Mouse (Mus musculus) hindbrain, embryonic 16.5 days (tissue): Measurements from ENCODE around the gene Mast4. TPM values are rescaled to one million over a fixed set of nuclear protein-coding genes. Genes with fewer than 3 reads are reported as not detected.
A peak's percentile ranks its signal among the peaks of the same experiment; 100 is the strongest.

Experiments used
- ATAC-seq: fragments of 200-750 bp; cut with Nextera tagmentation; 2 replicates; pipeline ENCODE4 v1.8.0; 2017; ENCODE audit warnings: moderate TSS enrichment, moderate library complexity
- H3K27ac ChIP-seq: fragments of 300-500 bp; sonication (generic); 2 replicates; pipeline ENCODE4 v1.5.1; 2014; ENCODE audit warnings: low read depth, mild to moderate bottlenecking, control low read depth, low read length, moderate library complexity
- H3K27me3 ChIP-seq: fragments of 300-500 bp; sonication (generic); replicated peaks from 2 replicates; pipeline ENCODE4 v1.6.1; 2014; ENCODE audit warnings: low read length; ENCODE audit not compliant: control insufficient read depth, insufficient read depth
- H3K36me3 ChIP-seq: fragments of 300-500 bp; sonication (generic); 2 replicates; pipeline ENCODE4 v1.6.1; 2014; ENCODE audit warnings: mild to moderate bottlenecking, low read length, moderate library complexity, mixed read lengths; ENCODE audit not compliant: control insufficient read depth, insufficient read depth
- H3K4me1 ChIP-seq: fragments of 300-500 bp; sonication (generic); 2 replicates; pipeline ENCODE4 v1.6.1; 2014; ENCODE audit warnings: low read depth, low read length; ENCODE audit not compliant: control insufficient read depth, insufficient read depth
- H3K4me2 ChIP-seq: fragments of 300-500 bp; sonication (generic); 2 replicates; pipeline ENCODE4 v1.6.1; 2014; ENCODE audit warnings: mild to moderate bottlenecking, low read length, control low read depth, moderate library complexity
- H3K4me3 ChIP-seq: fragments of 300-500 bp; sonication (generic); 2 replicates; pipeline ENCODE4 v1.5.1; 2014; ENCODE audit warnings: mild to moderate bottlenecking, low read length, control low read depth, moderate library complexity
- H3K9ac ChIP-seq: fragments of 300-500 bp; sonication (generic); 2 replicates; pipeline ENCODE4 v1.6.1; 2014; ENCODE audit warnings: low read depth, mild to moderate bottlenecking, control low read depth, low read length, moderate library complexity
- H3K9me3 ChIP-seq: fragments of 300-500 bp; sonication (generic); 2 replicates; pipeline ENCODE4 v1.6.1; 2014; ENCODE audit warnings: mild to moderate bottlenecking, low read length, moderate library complexity; ENCODE audit not compliant: control insufficient read depth
- WGBS: fragments of 180-500 bp; shearing (Covaris S2); extraction: QIAGEN DNeasy Blood & Tissue Kit; methylation state at CpG from one replicate; pipeline ENCODE4 v1.1.7; 2014; 5-methylcytosine and 5-hydroxymethylcytosine counted together
- polyA plus RNA-seq: library from polyadenylated mRNA; unstranded; fragments of >200 nt; fragmentation: Nextera tagmentation; extraction: Ambion mirVana; gene quantifications from 2 replicates; pipeline ENCODE4 v1.2.1, GENCODE M21; 2015

Mast4 gene
- polyA plus RNA-seq, 1 experiment from 2014 or later = 24.6 TPM

- Histone ChIP-seq H3K27ac (no peak overlapping the region), H3K27me3 (no peaks in the 10 kb centered on the region), H3K36me3 (no peaks in the 10 kb centered on the region), H3K9ac (no peak overlapping the region), H3K4me2 (no peak overlapping the region), H3K4me1 (no peaks in the 10 kb centered on the region), H3K9me3 (no peaks in the 10 kb centered on the region), H3K4me3 (no peak overlapping the region)
- ATAC-seq = no peak
These were observed 608.9 kb downstream of the Mast4 start for GRCm38 (mm10) chr13:102725416-102725815.

DNA sequence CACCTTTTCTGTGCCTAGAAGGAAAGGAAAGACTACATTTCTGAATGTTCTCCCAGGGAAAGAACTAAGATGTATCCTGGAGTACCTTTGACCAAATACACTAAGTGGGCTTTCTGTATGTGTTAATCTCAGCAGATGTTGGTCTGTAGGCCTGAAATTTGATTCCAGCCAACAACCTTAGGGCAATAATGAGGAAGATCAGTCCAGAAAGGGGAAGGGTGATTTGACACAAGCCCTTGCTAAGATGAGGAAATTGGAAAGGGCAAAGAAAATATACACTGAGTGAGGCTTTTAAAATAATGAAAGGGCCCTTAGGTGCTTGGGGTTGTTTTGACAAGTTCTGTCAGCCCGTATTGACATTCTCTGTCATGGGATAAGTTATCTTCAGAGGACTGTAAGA is 617.3 kb downstream of the Mast4 start:
- no peak overlapping the region for H3K9ac ChIP-seq
- no peak overlapping the region for H3K4me3 ChIP-seq
- no peak for ATAC-seq
- H3K4me2 ChIP-seq = no peak overlapping the region
- no peak overlapping the region for H3K27ac ChIP-seq
- H3K36me3 ChIP-seq = no peaks in the 10 kb centered on the region
- no peaks in the 10 kb centered on the region for H3K27me3 ChIP-seq
- no peaks in the 10 kb centered on the region for H3K9me3 ChIP-seq
- 80% methylated on average over 1 of the region's 1 CpGs for WGBS
- no peaks in the 10 kb centered on the region for H3K4me1 ChIP-seq

DNA sequence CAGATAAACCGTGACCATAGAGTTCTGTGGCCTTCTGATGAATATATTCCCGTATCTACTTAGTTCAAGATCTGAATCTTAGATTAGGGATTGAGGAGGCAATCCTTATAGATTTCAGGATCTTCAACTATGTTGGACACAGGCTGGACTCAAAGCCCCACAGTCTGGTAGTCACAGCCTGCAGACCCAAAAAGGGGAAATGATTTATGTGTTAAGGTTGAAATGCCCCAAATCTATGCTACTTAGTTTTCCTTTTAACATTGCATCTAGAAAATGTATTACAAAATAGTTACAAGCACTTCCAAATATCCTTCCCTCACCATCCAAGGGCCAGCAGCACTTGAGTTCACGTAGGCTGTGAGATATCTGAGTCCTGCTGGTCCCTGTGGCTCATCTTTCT is 633.6 kb downstream of the Mast4 start:
- no peak overlapping the region for H3K9ac ChIP-seq
- H3K9me3 ChIP-seq = no peaks in the 10 kb centered on the region
- WGBS = 91% methylated on average over 3 of the region's 3 CpGs
- no peak overlapping the region for H3K4me2 ChIP-seq
- no peak for ATAC-seq
- H3K4me3 ChIP-seq = no peak overlapping the region
- no peaks in the 10 kb centered on the region for H3K36me3 ChIP-seq
- no peaks in the 10 kb centered on the region for H3K27me3 ChIP-seq
- no peak overlapping the region for H3K27ac ChIP-seq
- peaks cover 11% of the 10 kb centered on the region for H3K4me1 ChIP-seq

DNA sequence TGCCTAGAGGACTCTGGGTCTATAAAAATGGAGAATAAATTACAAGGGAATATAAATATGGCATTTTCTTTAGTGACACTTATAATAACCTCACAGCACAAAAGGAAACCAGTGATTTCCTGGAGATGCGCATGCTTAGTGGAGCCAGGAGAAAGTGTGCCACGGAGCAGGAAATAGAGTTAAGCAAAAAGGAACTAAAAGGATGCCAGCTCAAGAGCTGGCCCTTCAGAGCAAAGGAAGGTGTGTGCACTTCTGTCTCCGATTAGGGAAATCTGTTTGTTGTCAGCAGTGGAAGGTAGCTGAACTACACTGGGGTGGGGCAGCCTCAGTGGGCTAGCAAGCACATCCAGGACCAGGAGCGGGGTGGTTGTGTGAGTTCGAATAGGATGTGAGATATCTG is 634.1 kb downstream of the Mast4 start:
- no peak overlapping the region for H3K27ac ChIP-seq
- WGBS = 86% methylated on average over 5 of the region's 5 CpGs

GRCm38 (mm10) chr13:102698751-102699323 is 635.5 kb downstream of the Mast4 start:
- Histone ChIP-seq H3K9ac (peak overlapping the region; percentile 64), H3K27ac (peak overlapping the region; percentile 80), H3K36me3 (no peaks in the 10 kb centered on the region), H3K27me3 (no peaks in the 10 kb centered on the region), H3K4me3 (peak overlapping the region; percentile 20), H3K9me3 (no peaks in the 10 kb centered on the region), H3K4me1 (peaks cover 11% of the 10 kb centered on the region), H3K4me2 (peak overlapping the region; percentile 52)
- 19% methylated on average over 14 of the region's 14 CpGs for WGBS
- peak; percentile 97 for ATAC-seq

More for the DNA sequence above, 634.1 kb downstream of the Mast4 start:
- Histone ChIP-seq H3K9me3 (no peaks in the 10 kb centered on the region), H3K4me3 (no peak overlapping the region), H3K36me3 (no peaks in the 10 kb centered on the region), H3K9ac (no peak overlapping the region), H3K27me3 (no peaks in the 10 kb centered on the region), H3K4me1 (peaks cover 11% of the 10 kb centered on the region), H3K4me2 (no peak overlapping the region)
- no peak for ATAC-seq

GRCm38 (mm10) chr13:102698335-102698734 is 636.0 kb downstream of the Mast4 start:
- ATAC-seq = no peak; the same call in 1 of the 2 replicates
- WGBS = 11% methylated on average over 10 of the region's 10 CpGs
- peak overlapping the region; percentile 52 for H3K4me2 ChIP-seq

GRCm38 (mm10) chr13:102695121-102695905 is 639.0 kb downstream of the Mast4 start:
- ATAC-seq = no peak
- no peak overlapping the region for H3K27ac ChIP-seq
- WGBS = 84% methylated on average over 7 of the region's 7 CpGs

More at GRCm38 (mm10) chr13:102698335-102698734, 636.0 kb downstream of the Mast4 start:
- peak overlapping the region; percentile 64 for H3K9ac ChIP-seq
- H3K9me3 ChIP-seq = no peaks in the 10 kb centered on the region
- H3K27me3 ChIP-seq = no peaks in the 10 kb centered on the region
- peak overlapping the region; percentile 80 for H3K27ac ChIP-seq
- peaks cover 11% of the 10 kb centered on the region for H3K4me1 ChIP-seq
- H3K36me3 ChIP-seq = no peaks in the 10 kb centered on the region
- H3K4me3 ChIP-seq = peak overlapping the region; percentile 20; the same call in 1 of the 2 replicates

GRCm38 (mm10) chr13:102694154-102694553 is 640.1 kb downstream of the Mast4 start:
- Histone ChIP-seq H3K9me3 (no peaks in the 10 kb centered on the region), H3K4me3 (no peak overlapping the region), H3K36me3 (no peaks in the 10 kb centered on the region), H3K27ac (no peak overlapping the region), H3K9ac (no peak overlapping the region), H3K4me1 (peaks cover 7% of the 10 kb centered on the region), H3K27me3 (no peaks in the 10 kb centered on the region), H3K4me2 (no peak overlapping the region)
- WGBS = 93% methylated on average over 7 of the region's 7 CpGs
- ATAC-seq = no peak

More at GRCm38 (mm10) chr13:102695121-102695905, 639.0 kb downstream of the Mast4 start:
- H3K9ac ChIP-seq = no peak overlapping the region
- peaks cover 11% of the 10 kb centered on the region for H3K4me1 ChIP-seq
- H3K36me3 ChIP-seq = no peaks in the 10 kb centered on the region
- H3K27me3 ChIP-seq = no peaks in the 10 kb centered on the region
- H3K9me3 ChIP-seq = no peaks in the 10 kb centered on the region
- no peak overlapping the region for H3K4me2 ChIP-seq
- H3K4me3 ChIP-seq = no peak overlapping the region

DNA sequence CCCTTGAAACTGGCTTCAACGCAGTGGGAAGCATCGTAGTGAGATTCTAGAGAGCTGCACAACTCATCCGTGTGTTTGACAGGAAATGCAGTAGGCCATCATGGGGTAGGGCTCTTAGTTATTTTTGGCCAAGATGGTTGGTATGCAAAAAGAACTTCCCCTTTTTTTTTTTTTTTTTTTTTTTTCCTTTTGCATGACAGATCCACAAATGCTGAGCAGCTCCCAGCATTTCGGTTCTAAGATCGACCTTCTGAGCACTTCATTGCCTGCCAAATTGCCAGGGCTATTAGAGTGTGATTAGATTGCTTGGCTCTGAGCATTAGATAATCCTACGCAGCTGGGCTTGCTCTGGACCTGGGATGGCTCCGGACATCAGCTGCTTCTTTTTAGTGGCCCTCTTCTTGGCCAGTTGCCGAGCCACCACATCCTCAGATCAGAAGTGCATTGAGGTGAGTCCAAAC is 640.9 kb downstream of the Mast4 start, which contains the start of gene Cd180:
TSS of gene Cd180 (plus strand) at position 218 of the 461 bp plus-strand sequence.
- Histone ChIP-seq H3K4me1 (no peaks in the 10 kb centered on the region; the same call in 1 of the 2 replicates), H3K9ac (no peak within 1 kb of the TSS), H3K9me3 (no peaks in the 10 kb centered on the region), H3K27ac (no peak within 1 kb of the TSS), H3K4me3 (no peak within 1 kb of the TSS), H3K27me3 (no peaks in the 10 kb centered on the region), H3K4me2 (no peak within 1 kb of the TSS), H3K36me3 (no peaks in the 10 kb centered on the region)
- peak; percentile 63 for ATAC-seq
- 67% methylated on average over 8 of the region's 8 CpGs for WGBS
